Mouse (Mus musculus): ENCODE measurements around the gene Arid3a.

Arid3a gene

GRCm38 (mm10) chr10:79972831-79973230, 46.0 kb downstream of the Arid3a start:
- in situ Hi-C loops (cut with MseI, MboI), result no loop called here

- in situ Hi-C loops (cut with MseI, MboI), result no loop called here
Measured at GRCm38 (mm10) chr10:79974087-79974486, 47.2 kb downstream of the Arid3a start.

GRCm38 (mm10) chr10:79974668-79975067, 47.8 kb downstream of the Arid3a start:
- in situ Hi-C loops (cut with MseI, MboI), result no loop called here

- in situ Hi-C loops (cut with MseI, MboI), result no loop called here
Measured at GRCm38 (mm10) chr10:79976071-79976721, 49.4 kb downstream of the Arid3a start.

- in situ Hi-C loops (cut with MseI, MboI), result no loop called here
Measured at GRCm38 (mm10) chr10:79976722-79977107, 49.9 kb downstream of the Arid3a start.

- in situ Hi-C loops (cut with MseI, MboI), result no loop called here
Measured at GRCm38 (mm10) chr10:79977324-79977723, 50.5 kb downstream of the Arid3a start.

GRCm38 (mm10) chr10:79978061-79978460, 51.2 kb downstream of the Arid3a start:
- in situ Hi-C loops (cut with MseI, MboI), result no loop called here

GRCm38 (mm10) chr10:79979401-79980155, 52.7 kb downstream of the Arid3a start:
- in situ Hi-C loops (cut with MseI, MboI), result no loop called here

- in situ Hi-C loops (cut with MseI, MboI), result no loop called here
Measured at GRCm38 (mm10) chr10:79983205-79983604, 56.4 kb downstream of the Arid3a start.

- in situ Hi-C loops (cut with MseI, MboI), result no loop called here
Measured at GRCm38 (mm10) chr10:79983670-79984069, 56.8 kb downstream of the Arid3a start.

GRCm38 (mm10) chr10:79984195-79984816, 57.5 kb downstream of the Arid3a start, which contains the start of gene Tmem259:
Tmem259 (minus strand) TSS chr10:79984330.
- in situ Hi-C loops (cut with MseI, MboI), result no loop called here

GRCm38 (mm10) chr10:79984871-79985270, 58.0 kb downstream of the Arid3a start:
- in situ Hi-C loops (cut with MseI, MboI), result no loop called here

- in situ Hi-C loops (cut with MseI, MboI), result no loop called here
Measured at GRCm38 (mm10) chr10:79985334-79986231, 58.7 kb downstream of the Arid3a start.

- in situ Hi-C loops (cut with MseI, MboI), result no loop called here
Measured at GRCm38 (mm10) chr10:79986232-79986878, 59.5 kb downstream of the Arid3a start.

- in situ Hi-C loops (cut with MseI, MboI), result no loop called here
Measured at GRCm38 (mm10) chr10:79986963-79987362, 60.1 kb downstream of the Arid3a start.

GRCm38 (mm10) chr10:79987771-79988505, 61.1 kb downstream of the Arid3a start:
- in situ Hi-C loops (cut with MseI, MboI), result no loop called here

GRCm38 (mm10) chr10:79988506-79989271, 61.8 kb downstream of the Arid3a start, which contains the start of gene Cnn2:
Cnn2 (plus strand) TSS chr10:79988584.
- in situ Hi-C loops (cut with MseI, MboI), result no loop called here

- in situ Hi-C loops (cut with MseI, MboI), result no loop called here
Measured at GRCm38 (mm10) chr10:79989272-79989786, 62.5 kb downstream of the Arid3a start.

- in situ Hi-C loops (cut with MseI, MboI), result no loop called here
Measured at GRCm38 (mm10) chr10:79989870-79990269, 63.0 kb downstream of the Arid3a start.

Measured in mouse trophoblast stem cell (cell line).